Mouse (Mus musculus) Muller cell, postnatal 12 days (primary cell): ENCODE measurements around the gene S100b.

Experiments used
- DNase-seq: peaks from one replicate; pipeline ENCODE4 v3.0.0-alpha.2; 2015; ENCODE audit errors: inconsistent ontology term

Gene S100b

DNA sequence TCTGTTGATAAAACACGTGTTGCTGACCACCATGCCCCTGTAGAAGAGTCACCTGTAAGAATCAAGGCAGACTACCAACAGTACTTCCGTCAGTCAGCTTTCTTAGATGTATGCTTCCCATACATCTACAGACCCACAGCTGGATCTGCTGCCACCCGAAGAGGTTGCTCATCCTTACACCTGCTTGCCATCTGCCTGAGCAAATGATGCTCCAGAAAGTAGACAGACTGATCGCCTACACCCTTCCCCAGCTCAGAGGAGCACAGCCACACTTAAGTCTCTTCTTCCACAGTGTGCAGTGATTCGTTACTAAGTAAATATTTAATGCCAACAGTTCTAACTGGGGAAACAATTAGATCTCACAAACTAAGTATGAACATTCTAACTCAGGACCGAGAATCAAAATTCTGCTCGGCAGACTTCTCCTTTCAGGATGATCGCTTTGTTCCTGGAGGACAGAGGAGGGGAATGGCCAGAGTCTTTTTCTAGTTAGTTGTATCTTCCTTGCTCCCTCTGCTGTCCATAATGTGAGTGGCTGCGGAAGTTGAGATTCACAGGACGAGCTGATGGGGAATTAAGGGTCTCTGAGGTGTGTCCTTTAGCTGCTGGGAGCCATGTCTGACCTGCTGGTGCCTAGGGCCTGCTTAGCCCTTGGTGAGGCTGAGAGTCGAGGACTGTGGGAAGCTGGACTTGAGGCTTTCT is 6.9 kb downstream of the S100b start:
- DNase-seq = no peak

DNA sequence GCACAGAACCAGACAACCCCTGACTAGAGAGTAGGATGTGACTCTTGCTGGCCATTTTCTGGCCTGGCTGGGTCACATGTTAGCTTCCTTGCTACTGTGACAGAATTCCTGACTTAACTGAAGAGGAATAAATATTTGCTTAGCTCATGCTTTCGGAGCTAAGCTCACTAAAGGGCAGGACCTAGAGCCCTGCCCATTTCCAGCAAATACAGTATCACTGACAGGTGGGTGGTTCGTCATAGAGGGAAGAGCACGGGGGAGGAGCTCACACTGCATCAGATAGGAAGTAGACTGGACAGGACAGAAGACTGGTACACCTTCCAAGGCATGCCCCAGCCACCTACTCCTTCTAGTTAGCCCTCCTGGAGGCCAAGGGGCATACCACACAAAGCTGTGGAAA is 7.8 kb downstream of the S100b start:
- DNase-seq = no peak

DNA sequence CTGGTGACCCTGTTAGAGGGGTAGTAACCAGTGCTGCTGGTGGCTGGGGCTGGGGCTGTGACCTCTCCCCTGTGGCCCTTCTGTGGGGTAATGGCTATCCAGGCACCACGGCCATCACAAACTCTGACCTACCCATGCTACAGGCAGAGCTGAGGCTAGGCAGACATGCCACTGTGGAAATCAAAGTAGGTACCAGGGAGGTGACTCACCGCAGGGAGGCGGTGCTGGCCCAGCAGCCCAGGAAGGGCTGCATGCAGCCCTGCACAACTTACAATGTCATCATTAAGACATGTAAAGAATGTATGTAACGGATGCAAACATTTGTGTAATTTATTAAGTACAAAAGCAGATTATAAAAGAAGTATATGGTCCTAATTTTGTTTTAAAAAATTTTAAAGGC is 8.8 kb downstream of the S100b start:
- peak; percentile 53 for DNase-seq

DNA sequence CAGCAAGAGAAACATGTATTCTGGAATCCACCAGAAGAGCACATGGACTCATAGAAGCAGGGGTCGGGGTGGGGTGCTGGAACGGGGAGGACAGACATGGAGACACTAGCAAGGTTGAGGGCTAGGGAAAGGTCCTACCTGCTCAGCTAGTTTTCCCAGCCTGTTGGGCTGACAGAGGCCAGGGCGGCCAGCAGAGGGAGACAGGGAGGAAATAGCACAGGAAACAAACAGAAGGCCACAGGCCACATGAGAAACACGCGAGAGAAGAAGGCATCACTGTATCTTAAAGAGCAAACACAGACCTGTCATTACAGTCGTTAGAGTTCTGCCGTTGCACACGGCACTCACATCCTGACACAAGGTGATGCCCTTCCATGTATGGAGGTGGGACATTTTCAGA is 17.6 kb downstream of the S100b start:
- DNase-seq = peak; percentile 16

DNA sequence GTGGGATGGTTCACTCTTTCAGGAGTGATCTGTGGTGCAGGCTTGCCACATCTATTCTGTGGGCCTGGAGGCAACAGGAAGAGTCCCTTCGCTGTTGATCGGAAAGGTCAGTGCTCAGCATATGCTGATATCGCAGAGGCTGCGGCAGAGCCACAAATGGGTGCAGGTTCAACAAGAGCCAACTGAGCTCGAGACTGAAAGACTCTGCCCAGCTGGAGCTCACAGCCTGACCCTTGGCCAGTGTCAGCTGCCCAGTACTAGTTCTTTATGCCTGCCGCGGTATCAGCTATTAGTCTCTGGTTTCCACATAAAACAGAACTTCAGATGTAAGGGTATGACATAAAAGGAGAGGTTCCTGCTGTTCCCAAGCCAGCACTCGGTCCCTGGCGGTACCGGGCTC is 21.6 kb downstream of the S100b start:
- DNase-seq = no peak

DNA sequence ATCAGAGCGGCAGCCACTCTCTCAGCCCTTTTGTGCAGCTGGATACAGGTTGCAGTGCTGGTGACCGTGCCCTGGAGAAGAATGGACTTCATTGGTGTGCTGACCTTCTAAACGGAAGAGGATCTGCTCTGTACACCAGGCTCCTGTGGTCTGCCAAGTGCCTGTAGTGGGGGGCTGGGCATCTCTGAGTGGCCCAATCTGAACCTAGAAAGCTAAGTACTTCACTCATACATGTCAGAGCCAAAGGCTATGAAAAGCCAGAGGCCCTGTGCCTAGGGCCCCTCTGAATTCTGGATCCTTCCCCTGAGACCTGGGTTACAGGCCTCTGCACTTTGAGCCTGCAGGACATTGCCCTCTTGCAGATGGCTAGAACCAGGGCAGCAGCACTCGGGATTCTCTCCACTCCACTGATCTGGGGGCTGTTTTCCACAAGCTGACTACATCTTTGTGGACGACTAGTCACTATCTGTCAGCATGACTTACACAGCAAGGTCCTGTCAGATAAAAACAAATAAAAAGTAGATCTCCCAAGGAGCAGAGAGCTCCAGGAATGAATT is 25.0 kb downstream of the S100b start:
- DNase-seq = no peak

DNA sequence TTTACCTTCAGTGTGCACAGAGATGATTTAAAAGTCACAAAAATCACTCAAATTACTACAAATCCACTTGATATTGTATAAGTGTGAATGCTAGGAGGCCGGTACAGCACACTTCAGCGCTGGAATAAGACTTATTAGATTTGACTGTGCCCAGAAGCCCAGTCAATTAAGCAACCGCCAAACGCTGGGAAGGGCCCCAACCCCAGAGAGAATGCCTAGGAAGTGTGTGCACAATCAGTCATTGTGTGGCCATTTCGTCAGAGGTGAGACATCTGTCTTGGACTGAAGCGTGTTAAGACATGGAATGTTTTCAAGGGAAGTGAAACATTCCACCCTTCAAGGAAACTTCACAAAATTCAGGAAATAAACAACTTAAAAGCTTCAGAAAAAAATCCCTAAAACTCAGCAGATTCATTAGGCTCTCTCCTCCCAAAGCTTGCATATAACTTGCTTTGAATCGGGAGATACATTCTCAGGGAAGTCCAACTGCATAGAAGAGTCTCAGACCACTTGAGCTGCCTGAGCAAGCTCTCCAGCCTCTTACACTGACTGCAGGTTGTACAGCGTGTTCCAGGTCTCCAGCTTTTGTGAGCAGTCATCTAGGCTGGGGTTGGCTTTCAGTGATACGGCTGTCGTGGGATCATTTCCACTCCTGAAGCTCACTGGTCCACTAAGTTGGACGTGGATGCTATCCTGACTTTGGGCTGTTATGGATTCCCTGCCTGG is 34.8 kb downstream of the S100b start:
- peak; percentile 72 for DNase-seq

DNA sequence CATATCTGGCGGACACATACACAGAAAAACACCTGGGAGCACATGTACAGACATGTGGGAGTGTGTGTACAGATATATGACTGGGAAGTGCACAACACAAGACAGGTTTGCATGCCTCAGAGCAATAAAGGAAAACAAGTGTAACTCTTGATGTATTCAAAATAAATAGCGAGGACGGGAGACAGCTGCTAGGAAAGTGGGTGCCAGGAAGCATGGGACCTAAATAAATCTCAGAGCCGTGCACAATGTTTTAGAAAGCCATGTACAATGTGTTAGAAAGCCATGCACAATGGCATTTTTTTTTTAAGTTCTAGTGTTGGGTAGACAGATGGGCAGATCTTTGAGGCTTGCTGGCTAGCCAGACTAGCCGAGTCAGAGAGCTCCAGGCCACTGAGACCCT is 35.4 kb downstream of the S100b start:
- no peak for DNase-seq

DNA sequence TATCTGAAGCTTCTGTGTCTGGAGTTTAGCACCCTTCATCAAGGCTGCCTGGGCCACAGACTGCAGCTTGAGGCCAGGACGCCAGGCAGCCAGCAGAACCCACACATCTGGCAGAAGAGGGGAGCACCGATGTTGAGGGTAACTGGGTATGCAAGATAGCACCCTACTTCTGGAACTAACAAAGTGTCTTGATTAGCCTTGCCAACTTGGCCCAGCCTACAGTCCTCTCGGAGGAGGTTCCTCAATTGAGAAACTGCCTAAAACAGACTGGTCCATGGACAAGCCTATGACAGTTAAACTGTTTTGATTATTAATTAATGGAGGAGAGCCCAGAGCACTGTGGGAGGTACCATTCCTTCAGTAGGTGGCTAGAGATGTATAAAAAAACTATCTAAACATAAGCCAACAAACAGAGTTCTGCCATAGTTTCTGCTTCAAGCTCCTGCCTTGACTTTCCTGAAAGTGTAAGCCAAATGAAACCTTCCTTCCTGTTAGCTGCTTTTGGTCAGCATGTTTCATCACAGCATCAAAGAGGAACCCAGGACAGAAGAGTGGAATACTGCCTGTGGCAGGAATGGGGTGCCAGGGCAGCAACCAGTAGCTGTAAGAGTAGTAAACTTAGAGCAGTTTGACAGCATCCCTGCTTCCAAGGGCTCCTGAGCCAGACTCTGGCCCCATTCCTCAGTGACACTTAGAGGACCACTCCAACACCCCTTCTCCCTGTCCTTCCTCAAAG is 36.5 kb downstream of the S100b start:
- DNase-seq = no peak

DNA sequence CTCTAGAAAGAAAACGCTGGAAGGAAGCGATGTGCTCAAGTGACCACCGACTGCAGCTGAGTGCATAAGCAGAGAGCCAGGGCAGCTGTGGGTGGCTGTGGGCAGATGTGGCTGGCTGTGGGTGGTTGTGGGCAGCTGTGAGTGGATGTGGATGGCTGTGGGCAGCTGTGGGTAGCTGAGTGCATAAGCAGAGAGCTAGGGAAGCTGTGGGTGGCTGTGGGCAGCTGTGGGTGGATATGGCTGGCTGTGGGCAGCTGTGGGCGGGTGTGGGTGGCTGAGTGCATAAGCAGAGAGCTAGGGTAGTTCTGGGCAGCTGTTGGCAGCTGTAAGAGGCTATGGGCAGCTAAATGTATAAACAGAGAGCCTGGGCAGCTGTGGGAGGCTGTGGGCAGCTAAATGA is 39.6 kb downstream of the S100b start:
- no peak for DNase-seq

DNA sequence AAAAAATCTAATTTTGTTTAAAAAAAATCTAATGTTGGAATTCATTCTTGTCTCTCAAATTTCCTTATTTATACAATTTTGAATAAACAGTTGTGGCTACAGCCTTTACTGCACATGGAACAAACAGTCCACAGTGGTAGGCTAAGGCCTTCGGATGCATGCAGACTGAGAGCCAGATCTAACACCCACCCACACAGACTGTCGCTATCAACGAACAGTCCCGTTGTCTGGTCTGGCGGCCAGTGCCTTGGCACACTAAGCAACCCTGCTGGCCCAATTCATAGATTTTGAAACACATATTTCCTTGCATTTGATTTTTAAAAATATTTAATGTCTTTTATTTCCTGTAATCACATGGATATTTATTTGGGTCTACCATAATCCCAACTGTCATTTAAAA is 46.5 kb downstream of the S100b start:
- DNase-seq = no peak

DNA sequence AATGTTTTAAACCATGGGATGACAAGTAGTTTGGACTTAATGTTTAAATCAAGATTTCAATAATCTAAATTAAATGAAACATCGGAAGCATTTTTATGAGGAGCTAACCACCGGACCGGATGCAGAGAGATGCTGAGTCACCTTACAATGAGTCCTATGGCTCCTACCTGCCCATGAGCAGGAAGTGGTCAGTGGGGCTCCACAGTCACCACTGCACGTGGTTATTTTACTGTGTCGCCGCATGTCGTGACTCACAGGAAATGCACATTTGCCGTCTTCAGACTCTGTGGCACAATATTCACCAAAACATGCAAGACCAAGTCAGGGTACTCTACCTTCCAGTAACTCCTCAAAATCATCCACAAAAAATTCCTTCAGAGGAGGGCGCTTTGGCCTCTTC is 53.1 kb downstream of the S100b start:
- DNase-seq = no peak
